Mouse (Mus musculus) gastrocnemius, postnatal 14 days (tissue): Measurements from ENCODE around the gene Mrps18a. TPM values are rescaled to one million over a fixed set of nuclear protein-coding genes. Genes with fewer than 3 reads are reported as not detected.

Experiments used
- DNase-seq: peaks from one replicate; pipeline ENCODE4 v3.0.0; 2021; ENCODE audit warnings: mixed read lengths
- intact Hi-C: fragments of 180-260 bp; cut with DNase I; formaldehyde crosslinking; loops from one replicate; pipeline ENCODE4 v1.15.1; 2025; ENCODE audit warnings: low total_unique reads
- total RNA-seq, 2 experiments: library from RNA; stranded (reverse); gene quantifications; 2 replicates each; pipeline ENCODE4 v1.2.3; 2021

Gene Mrps18a
- total RNA-seq, 2 experiments from 2014 or later = 61.3 to 61.8 TPM

DNA sequence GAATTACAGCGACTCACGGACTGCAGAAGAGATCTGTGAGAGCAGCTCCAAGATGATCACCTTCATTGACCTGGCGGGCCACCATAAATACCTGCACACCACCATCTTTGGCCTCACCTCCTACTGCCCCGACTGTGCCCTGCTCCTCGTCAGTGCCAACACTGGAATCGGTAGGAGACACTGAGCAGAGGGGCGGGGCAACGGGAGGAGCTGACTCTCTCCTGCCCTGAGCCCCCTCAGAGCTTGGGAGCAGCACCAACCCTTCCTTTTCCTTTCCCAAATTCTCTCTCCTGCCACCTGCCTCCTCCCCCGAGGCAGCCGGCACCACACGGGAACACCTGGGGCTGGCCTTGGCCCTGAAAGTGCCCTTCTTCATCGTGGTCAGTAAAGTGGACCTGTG lies 54.7 kb downstream of the Mrps18a start:
- DNase-seq = no peak
- intact Hi-C loops = no loop called here

DNA sequence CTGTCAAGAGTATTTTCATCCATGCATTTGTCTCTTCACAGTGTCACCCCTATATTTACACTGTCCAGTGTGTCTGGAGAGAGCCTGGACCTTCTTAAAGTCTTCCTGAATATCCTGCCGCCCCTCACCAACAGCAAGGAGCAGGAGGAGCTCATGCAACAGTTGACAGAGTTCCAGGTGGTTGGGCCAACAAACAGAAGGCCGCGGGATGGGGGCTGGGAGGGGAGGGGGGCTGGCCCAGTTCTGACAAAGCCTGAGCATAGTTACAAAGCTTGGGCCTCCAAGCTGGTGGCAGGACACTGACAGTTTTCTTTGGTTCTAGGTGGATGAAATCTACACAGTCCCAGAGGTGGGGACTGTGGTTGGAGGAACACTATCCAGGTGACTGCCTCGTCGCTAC lies 55.5 kb downstream of the Mrps18a start:
- intact Hi-C loops = no loop called here

DNA sequence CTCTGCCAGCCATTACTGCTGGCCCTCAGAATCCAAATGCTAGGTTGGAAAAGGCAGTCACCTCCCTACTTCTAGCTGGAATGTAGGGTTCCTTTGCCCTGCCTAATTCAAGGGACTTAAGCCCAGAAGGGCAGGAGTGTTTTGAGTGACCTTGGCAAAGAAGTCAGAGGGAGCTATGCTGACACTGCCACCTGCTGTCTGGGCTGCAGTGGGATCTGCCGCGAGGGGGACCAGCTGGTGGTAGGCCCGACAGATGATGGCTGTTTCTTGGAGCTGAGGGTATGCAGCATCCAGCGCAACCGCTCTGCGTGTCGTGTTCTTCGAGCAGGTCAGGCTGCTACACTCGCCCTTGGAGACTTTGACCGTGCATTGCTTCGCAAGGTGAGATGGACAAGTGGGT lies 56.2 kb downstream of the Mrps18a start:
- DNase-seq = peak; percentile 33
- intact Hi-C loops = no loop called here

More for the DNA sequence above, 55.5 kb downstream of the Mrps18a start:
- no peak for DNase-seq

DNA sequence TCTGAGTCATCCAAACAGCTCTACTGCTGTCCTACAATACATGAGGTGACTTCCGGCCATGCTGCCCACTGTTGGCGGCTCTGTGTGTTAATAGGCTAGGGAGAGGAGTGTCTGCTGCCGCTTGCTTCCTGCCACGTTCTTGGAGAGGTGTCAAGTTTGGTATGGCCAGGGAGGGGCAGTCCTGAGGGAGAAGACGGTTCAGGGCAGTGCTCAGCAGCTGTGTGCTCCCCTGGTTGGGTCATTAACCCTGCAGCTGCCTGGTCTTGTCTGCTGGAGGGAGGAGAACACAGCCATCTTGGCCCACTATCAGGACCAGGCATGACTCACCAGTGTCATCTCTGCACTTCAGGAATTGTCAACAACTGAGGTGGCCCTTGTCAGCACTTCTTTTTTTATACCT lies 57.5 kb downstream of the Mrps18a start:
- intact Hi-C loops = no loop called here

DNA sequence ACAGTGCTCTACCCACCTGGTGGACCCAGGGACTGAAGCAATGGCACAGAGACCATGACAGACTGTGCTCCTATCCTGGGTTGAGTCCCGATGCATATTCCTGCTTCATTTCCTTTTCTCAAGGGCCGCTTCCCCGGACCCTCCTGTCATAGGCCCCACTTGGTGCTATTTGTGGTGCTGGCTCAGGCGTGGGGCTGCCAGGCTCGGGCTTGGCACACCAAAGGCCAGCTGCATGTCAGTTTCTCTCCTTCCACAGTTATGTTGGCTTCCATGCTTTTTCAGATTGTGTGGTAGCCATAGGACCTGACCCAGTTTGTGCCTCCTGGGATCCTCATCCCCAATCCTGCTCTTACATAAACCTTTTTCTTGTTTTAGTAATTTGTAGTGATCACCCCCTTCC lies 58.0 kb downstream of the Mrps18a start:
- intact Hi-C loops = no loop called here
- DNase-seq = no peak

More for the DNA sequence above, 57.5 kb downstream of the Mrps18a start:
- DNase-seq = peak; percentile 32

DNA sequence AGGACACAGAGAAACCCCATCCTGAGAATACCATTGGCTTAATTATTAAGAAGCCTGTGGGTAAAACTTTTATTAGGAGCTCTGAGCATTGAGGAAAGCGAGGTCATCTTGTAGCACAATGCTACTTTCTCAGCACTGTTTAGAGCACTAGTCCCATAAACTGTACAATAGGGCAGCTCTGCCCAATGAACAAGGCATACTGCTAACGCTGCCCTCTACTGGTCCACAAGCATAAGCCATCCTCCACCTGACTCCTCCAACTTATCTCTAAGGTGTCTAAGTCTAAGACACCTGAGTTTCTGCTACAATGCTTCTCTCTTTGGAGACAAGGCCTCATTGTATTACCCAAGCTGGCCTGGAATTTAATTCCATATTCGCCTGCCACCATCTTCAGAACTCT lies 59.8 kb downstream of the Mrps18a start:
- DNase-seq = no peak
- intact Hi-C loops = no loop called here

Other genes starting within 250 kb of the Mrps18a start
- gene Vegfa, start 78.6 kb upstream of the Mrps18a start, total RNA-seq = 10 to 100 TPM; 73.9 to 95.9 TPM
- gene Rsph9, start 33.2 kb downstream of the Mrps18a start, total RNA-seq = under 1 TPM; 0.43 to 0.66 TPM
- 10 to 100 TPM; 14.6 to 15.6 TPM for gene Mad2l1bp, start 42.6 kb downstream of the Mrps18a start, total RNA-seq
- gene Gtpbp2, start 50.0 kb downstream of the Mrps18a start, total RNA-seq = 10 to 100 TPM; 45.4 to 56.3 TPM
- gene Polh, start 91.7 kb downstream of the Mrps18a start, total RNA-seq = 10 to 100 TPM; 11.2 to 13.5 TPM
- gene Xpo5, start 91.8 kb downstream of the Mrps18a start, total RNA-seq = 10 to 100 TPM; 11.5 to 12.6 TPM
- gene Polr1c, start 137.1 kb downstream of the Mrps18a start, total RNA-seq = 10 to 100 TPM; 14.5 to 15.1 TPM
- gene Yipf3, start 137.1 kb downstream of the Mrps18a start, total RNA-seq = 10 to 100 TPM; 59.0 to 62.2 TPM
- gene Lrrc73, start 142.5 kb downstream of the Mrps18a start, total RNA-seq = under 1 TPM; 0.29 to 0.84 TPM
- gene Tjap1, start 172.0 kb downstream of the Mrps18a start, total RNA-seq = 10 to 100 TPM; 34.9 to 42.0 TPM
- under 1 TPM; 0.35 to 0.59 TPM for gene Dlk2, start 186.4 kb downstream of the Mrps18a start, total RNA-seq
- 1 to 10 TPM; 2.3 to 2.8 TPM for gene Abcc10, start 217.4 kb downstream of the Mrps18a start, total RNA-seq